Mouse (Mus musculus): Measurements from ENCODE around the gene Clcnkb. TPM values are rescaled to one million over a fixed set of nuclear protein-coding genes. Genes with fewer than 3 reads are reported as not detected.
A peak's percentile ranks its signal among the peaks of the same experiment; 100 is the strongest.

Gene Clcnkb
- polyA plus RNA-seq, 1 experiment from 2014 or later: not detected

GRCm38 (mm10) chr4:141398545-141398944 is 17.3 kb downstream of the Clcnkb start, which contains the start of gene Clcnka:
TSS of gene Clcnka (minus strand) at chr4:141398724.
- no peak for ATAC-seq

GRCm38 (mm10) chr4:141397861-141398260 is 18.0 kb downstream of the Clcnkb start:
- DNase-seq (ENCODE audit: low spot score) (no peak), ATAC-seq (no peak)
- Histone ChIP-seq H3K4me3 (ENCODE audit: low read depth, low read length) (no peak overlapping the region), H3K9me3 (ENCODE audit: low read length) (no peaks in the 10 kb centered on the region), H3K9ac (replicated peaks; ENCODE audit: low read depth) (no peak overlapping the region), H3K4me1 (ENCODE audit: insufficient read depth, low read depth, low read length) (no peaks in the 10 kb centered on the region), H3K36me3 (ENCODE audit: insufficient read depth, low read length) (no peaks in the 10 kb centered on the region), H3K27me3 (replicated peaks; ENCODE audit: insufficient read depth, low read length) (no peaks in the 10 kb centered on the region), H3K27ac (ENCODE audit: low read length) (no peak overlapping the region), H3K4me2 (replicated peaks; ENCODE audit: low read depth, low read length) (no peak overlapping the region)
- TF ChIP-seq EP300 (IDR thresholded peaks at IDR 0.05) (no peak), CTCF (IDR thresholded peaks at IDR 0.05) (no peak)
- WGBS: 69% methylated on average over 12 of the region's 12 CpGs

More at GRCm38 (mm10) chr4:141398545-141398944, 17.3 kb downstream of the Clcnkb start, which contains the start of gene Clcnka:
- no peaks in the 10 kb centered on the region for H3K9me3 ChIP-seq (ENCODE audit: low read length)
- H3K4me3 ChIP-seq (ENCODE audit: low read depth, low read length): no peak within 1 kb of the TSS
- H3K36me3 ChIP-seq (ENCODE audit: insufficient read depth, low read length): no peaks in the 10 kb centered on the region
- no peak within 1 kb of the TSS for H3K27ac ChIP-seq (ENCODE audit: low read length)
- DNase-seq (ENCODE audit: low spot score): no peak
- no peak within 1 kb of the TSS for H3K9ac ChIP-seq (replicated peaks; ENCODE audit: low read depth)
- WGBS: 34% methylated on average over 12 of the region's 12 CpGs
- H3K27me3 ChIP-seq (replicated peaks; ENCODE audit: insufficient read depth, low read length): no peaks in the 10 kb centered on the region
- no peaks in the 10 kb centered on the region for H3K4me1 ChIP-seq (ENCODE audit: insufficient read depth, low read depth, low read length)
- no peak within 1 kb of the TSS for H3K4me2 ChIP-seq (replicated peaks; ENCODE audit: low read depth, low read length)
- TF ChIP-seq EP300 (IDR thresholded peaks at IDR 0.05) (no peak), CTCF (IDR thresholded peaks at IDR 0.05) (no peak)

GRCm38 (mm10) chr4:141394751-141395150 is 21.1 kb downstream of the Clcnkb start:
- DNase-seq (ENCODE audit: low spot score) (peak; percentile 35), ATAC-seq (peak; percentile 66)
- Histone ChIP-seq H3K27ac (ENCODE audit: low read length) (no peak overlapping the region), H3K4me3 (ENCODE audit: low read depth, low read length) (no peak overlapping the region), H3K9ac (replicated peaks; ENCODE audit: low read depth) (no peak overlapping the region), H3K27me3 (replicated peaks; ENCODE audit: insufficient read depth, low read length) (no peaks in the 10 kb centered on the region), H3K36me3 (ENCODE audit: insufficient read depth, low read length) (no peaks in the 10 kb centered on the region), H3K4me2 (replicated peaks; ENCODE audit: low read depth, low read length) (no peak overlapping the region; the same call in 1 of the 2 replicates), H3K4me1 (ENCODE audit: insufficient read depth, low read depth, low read length) (no peaks in the 10 kb centered on the region), H3K9me3 (ENCODE audit: low read length) (no peaks in the 10 kb centered on the region)
- TF ChIP-seq CTCF (IDR thresholded peaks at IDR 0.05) (no peak), EP300 (IDR thresholded peaks at IDR 0.05) (no peak)
- WGBS: 16% methylated on average over 16 of the region's 16 CpGs

GRCm38 (mm10) chr4:141391293-141391692 is 24.5 kb downstream of the Clcnkb start:
- no peaks in the 10 kb centered on the region for H3K4me1 ChIP-seq (ENCODE audit: insufficient read depth, low read depth, low read length)
- no peak overlapping the region for H3K4me3 ChIP-seq (ENCODE audit: low read depth, low read length)
- WGBS: 77% methylated on average over 12 of the region's 12 CpGs
- no peak for ATAC-seq
- no peak overlapping the region for H3K27ac ChIP-seq (ENCODE audit: low read length)
- no peak overlapping the region for H3K9ac ChIP-seq (replicated peaks; ENCODE audit: low read depth)
- no peaks in the 10 kb centered on the region for H3K36me3 ChIP-seq (ENCODE audit: insufficient read depth, low read length)
- H3K4me2 ChIP-seq (replicated peaks; ENCODE audit: low read depth, low read length): no peak overlapping the region
- TF ChIP-seq CTCF (IDR thresholded peaks at IDR 0.05): no peak
- no peak for TF ChIP-seq EP300 (IDR thresholded peaks at IDR 0.05)
- no peaks in the 10 kb centered on the region for H3K9me3 ChIP-seq (ENCODE audit: low read length)
- H3K27me3 ChIP-seq (replicated peaks; ENCODE audit: insufficient read depth, low read length): no peaks in the 10 kb centered on the region
- no peak for DNase-seq (ENCODE audit: low spot score)

DNA sequence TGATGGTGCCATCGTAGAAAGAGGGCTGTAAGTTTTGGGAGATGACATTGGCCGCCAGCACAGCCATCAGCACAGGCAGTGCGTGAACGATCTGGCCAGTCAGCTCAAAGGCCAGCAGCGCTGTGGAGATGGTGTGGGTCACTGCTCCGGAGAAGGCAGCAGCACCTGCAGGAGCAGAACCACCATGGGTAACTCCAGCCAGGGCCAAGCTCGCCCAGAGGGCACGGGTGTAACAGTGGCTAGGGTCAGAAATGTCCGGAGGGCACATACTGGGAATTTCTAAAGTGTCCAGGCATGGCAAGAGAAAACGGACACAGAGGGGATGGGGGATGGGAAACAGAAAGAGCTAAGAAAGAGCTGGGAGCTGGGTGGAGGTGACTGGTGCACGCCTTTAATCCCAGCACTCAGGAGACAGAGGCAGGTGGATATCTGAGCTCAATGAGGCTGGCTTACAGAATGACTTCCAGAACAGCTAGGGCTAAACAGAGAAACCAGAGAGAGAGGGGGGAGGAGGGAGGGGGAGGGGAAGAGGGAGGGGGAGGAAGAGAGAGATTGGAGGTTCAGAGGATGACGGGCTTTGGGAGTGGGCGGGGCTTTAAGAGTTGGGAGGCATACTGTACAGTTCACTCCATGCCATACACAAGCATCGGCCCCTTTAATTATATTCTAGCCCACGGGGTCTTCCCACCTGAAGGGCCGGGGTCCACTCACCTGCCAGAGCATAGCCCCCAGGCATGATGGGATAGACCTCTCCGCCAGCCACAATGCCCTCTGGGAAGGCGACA is 26.3 kb downstream of the Clcnkb start:
- Histone ChIP-seq H3K27me3 (replicated peaks; ENCODE audit: insufficient read depth, low read length) (no peaks in the 10 kb centered on the region), H3K4me3 (ENCODE audit: low read depth, low read length) (no peak overlapping the region), H3K4me1 (ENCODE audit: insufficient read depth, low read depth, low read length) (no peaks in the 10 kb centered on the region), H3K9me3 (ENCODE audit: low read length) (no peaks in the 10 kb centered on the region), H3K27ac (ENCODE audit: low read length) (no peak overlapping the region), H3K9ac (replicated peaks; ENCODE audit: low read depth) (no peak overlapping the region), H3K4me2 (replicated peaks; ENCODE audit: low read depth, low read length) (no peak overlapping the region), H3K36me3 (ENCODE audit: insufficient read depth, low read length) (no peaks in the 10 kb centered on the region)
- no peak for TF ChIP-seq CTCF (IDR thresholded peaks at IDR 0.05)
- TF ChIP-seq EP300 (IDR thresholded peaks at IDR 0.05): no peak
- no peak for DNase-seq (ENCODE audit: low spot score)
- 77% methylated on average over 18 of the region's 18 CpGs for WGBS
- ATAC-seq: no peak

GRCm38 (mm10) chr4:141387933-141388332 is 27.9 kb downstream of the Clcnkb start:
- H3K4me2 ChIP-seq (replicated peaks; ENCODE audit: low read depth, low read length): no peak overlapping the region
- WGBS: 61% methylated on average over 5 of the region's 5 CpGs
- H3K9me3 ChIP-seq (ENCODE audit: low read length): no peaks in the 10 kb centered on the region
- H3K27me3 ChIP-seq (replicated peaks; ENCODE audit: insufficient read depth, low read length): no peaks in the 10 kb centered on the region
- H3K27ac ChIP-seq (ENCODE audit: low read length): no peak overlapping the region
- no peak overlapping the region for H3K4me3 ChIP-seq (ENCODE audit: low read depth, low read length)
- no peaks in the 10 kb centered on the region for H3K4me1 ChIP-seq (ENCODE audit: insufficient read depth, low read depth, low read length)
- no peak overlapping the region for H3K9ac ChIP-seq (replicated peaks; ENCODE audit: low read depth)
- DNase-seq (ENCODE audit: low spot score) (no peak), ATAC-seq (no peak)
- H3K36me3 ChIP-seq (ENCODE audit: insufficient read depth, low read length): no peaks in the 10 kb centered on the region
- TF ChIP-seq CTCF (IDR thresholded peaks at IDR 0.05): no peak
- TF ChIP-seq EP300 (IDR thresholded peaks at IDR 0.05): no peak
